Mouse (Mus musculus): ENCODE measurements at regions not wholly inside any gene's neighbourhood (a gene's known extent, or its start where the extent isn't known, plus 50 kb on each side); places are given as distances from the start of the nearest gene placed in this dataset.

DNA sequence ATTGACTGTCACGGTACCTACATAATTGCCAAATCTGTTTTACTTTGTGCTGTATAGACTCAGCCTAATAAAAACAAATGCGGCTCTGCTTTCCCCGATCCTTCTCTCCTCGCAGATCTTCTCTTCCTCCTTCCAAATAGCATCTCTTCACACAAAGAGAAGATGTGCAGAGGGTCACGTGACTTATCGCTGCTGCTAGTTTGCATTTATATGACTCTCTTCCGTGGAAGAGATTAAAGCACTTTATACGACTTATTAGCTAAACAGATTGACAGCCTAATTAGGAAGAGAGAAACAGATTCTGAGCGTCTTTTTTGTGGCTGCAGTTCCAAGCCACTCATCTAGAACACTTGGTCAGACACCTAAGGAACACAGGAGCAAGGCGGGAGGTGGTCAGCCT is 71.1 kb downstream of the Dad1 start:
- no peak for TF ChIP-seq CTCF (IDR thresholded peaks at IDR 0.05; ENCODE audit: insufficient read depth, low read depth, low read length)
- TF ChIP-seq POLR2A (IDR thresholded peaks at IDR 0.05; ENCODE audit: insufficient read depth, low read depth, low read length): no peak

Measured in olfactory bulb, adult 2 months (tissue).